Mouse (Mus musculus) heart, embryonic 16.5 days (tissue): ENCODE data around the gene Ikzf5. TPM values are rescaled to one million over a fixed set of nuclear protein-coding genes. Genes with fewer than 3 reads are reported as not detected.

Source experiments
- ATAC-seq: fragments of 200-750 bp; cut with Nextera tagmentation; replicated peaks from 2 replicates; pipeline ENCODE4 v1.8.0; 2017; ENCODE audit warnings: moderate number of reproducible peaks; ENCODE audit not compliant: insufficient read depth, low FRiP score; ENCODE audit errors: extremely low read depth
- H3K27ac ChIP-seq: fragments of 300-500 bp; sonication (generic); 2 replicates; pipeline ENCODE4 v1.5.1; 2014; ENCODE audit warnings: mild to moderate bottlenecking, low read length, control low read depth, moderate library complexity
- H3K27me3 ChIP-seq: fragments of 300-500 bp; sonication (generic); 2 replicates; pipeline ENCODE4 v1.6.1; 2014; ENCODE audit warnings: low read length, mixed read lengths; ENCODE audit not compliant: control insufficient read depth, insufficient read depth
- H3K36me3 ChIP-seq: fragments of 300-500 bp; sonication (generic); 2 replicates; pipeline ENCODE4 v1.6.1; 2014; ENCODE audit not compliant: control insufficient read depth, insufficient read depth
- H3K4me1 ChIP-seq: fragments of 300-500 bp; sonication (generic); 2 replicates; pipeline ENCODE4 v1.6.1; 2014; ENCODE audit warnings: low read length, mixed read lengths; ENCODE audit not compliant: control insufficient read depth, insufficient read depth
- H3K4me2 ChIP-seq: fragments of 300-500 bp; sonication (generic); 2 replicates; pipeline ENCODE4 v1.6.1; 2014; ENCODE audit warnings: low read depth, mild to moderate bottlenecking, control low read depth, low read length
- H3K4me3 ChIP-seq: fragments of 300-500 bp; sonication (generic); 2 replicates; pipeline ENCODE4 v1.5.1; 2014; ENCODE audit warnings: mild to moderate bottlenecking, control low read depth, low read length
- H3K9ac ChIP-seq: fragments of 300-500 bp; sonication (generic); 2 replicates; pipeline ENCODE4 v1.6.1; 2014; ENCODE audit warnings: low read length, control low read depth
- H3K9me3 ChIP-seq: fragments of 300-500 bp; sonication (generic); replicated peaks from 2 replicates; pipeline ENCODE4 v1.6.1; 2016; ENCODE audit warnings: low read length; ENCODE audit not compliant: control insufficient read depth
- WGBS: fragments of 180-500 bp; shearing (Covaris S2); extraction: QIAGEN DNeasy Blood & Tissue Kit; methylation state at CpG from one replicate; pipeline ENCODE4 v1.1.7; 2014; 5-methylcytosine and 5-hydroxymethylcytosine counted together
- polyA plus RNA-seq: library from polyadenylated mRNA; unstranded; fragments of >200 nt; fragmentation: Nextera tagmentation; extraction: Ambion mirVana; gene quantifications from 2 replicates; pipeline ENCODE4 v1.2.1, GENCODE M21; 2015

Ikzf5 gene
- polyA plus RNA-seq, 1 experiment from 2014 or later = 9.2 TPM

DNA sequence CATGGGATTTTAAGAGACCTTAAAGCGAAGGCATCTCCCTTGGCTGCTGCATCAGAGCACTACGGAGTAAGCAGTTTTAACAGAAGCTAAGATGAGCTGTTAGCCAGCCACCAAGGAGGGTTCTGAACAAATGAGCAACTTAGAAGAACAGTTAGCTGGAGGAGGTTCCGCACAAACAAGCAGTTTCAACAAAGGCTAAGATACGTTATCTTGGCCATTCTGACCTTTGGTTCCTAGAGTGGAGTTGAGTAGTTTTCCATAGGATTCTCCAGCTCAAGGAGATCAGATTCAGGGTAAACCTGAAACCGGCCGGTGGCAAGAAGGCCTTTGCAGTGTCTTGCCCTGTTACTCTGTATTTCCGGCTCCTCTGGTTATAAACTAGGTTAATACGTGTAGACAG lies 46.2 kb downstream of the Ikzf5 start:
- H3K4me1 ChIP-seq = peaks cover 14% of the 10 kb centered on the region

DNA sequence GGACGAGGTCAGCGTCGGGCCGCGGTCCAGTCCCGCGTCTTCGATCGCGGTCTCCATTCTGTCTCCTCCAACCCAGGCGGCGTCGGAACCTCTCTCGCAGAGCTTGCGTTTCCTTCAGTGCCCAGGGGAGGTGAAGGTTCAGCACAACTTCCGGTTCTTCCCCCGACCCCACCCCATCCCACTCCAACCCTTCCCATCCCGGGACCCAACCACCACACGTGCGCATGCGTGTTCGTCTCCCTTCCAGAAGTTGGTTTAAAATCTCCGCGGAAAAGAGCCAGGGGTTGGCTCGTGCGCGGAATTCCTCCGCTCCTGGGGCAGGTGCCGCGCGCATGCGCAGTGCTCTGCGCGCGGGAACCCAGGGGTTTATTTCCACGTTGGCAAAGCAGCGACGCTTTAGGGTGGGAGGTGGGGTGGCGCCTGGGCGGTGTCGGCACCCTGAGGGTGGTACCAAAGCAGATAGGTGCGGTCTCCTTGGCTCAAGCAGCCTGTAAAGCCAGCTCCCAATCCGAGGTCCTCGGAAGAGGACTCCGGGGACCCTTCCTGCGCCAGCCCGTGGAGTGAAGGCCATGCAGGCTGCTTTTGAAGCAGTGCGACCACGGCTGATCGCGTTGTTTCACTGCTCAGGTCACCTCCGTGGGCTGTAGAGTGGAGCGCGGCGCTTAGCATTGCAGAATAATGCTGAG lies 47.6 kb downstream of the Ikzf5 start, which contains the start of gene 2310057M21Rik:
Gene 2310057M21Rik, minus strand, starts transcription at position 145 of the 686 bp plus-strand sequence.
- peak; percentile 97 for ATAC-seq
- WGBS = under 1% methylated on average over 55 of the region's 55 CpGs

More for the DNA sequence above, 46.2 kb downstream of the Ikzf5 start:
- Histone ChIP-seq H3K4me2 (no peak overlapping the region), H3K4me3 (no peak overlapping the region), H3K9ac (no peak overlapping the region), H3K27me3 (no peaks in the 10 kb centered on the region), H3K9me3 (no peaks in the 10 kb centered on the region), H3K27ac (no peak overlapping the region), H3K36me3 (no peaks in the 10 kb centered on the region)
- ATAC-seq = no peak
- WGBS = 88% methylated on average over 8 of the region's 8 CpGs

DNA sequence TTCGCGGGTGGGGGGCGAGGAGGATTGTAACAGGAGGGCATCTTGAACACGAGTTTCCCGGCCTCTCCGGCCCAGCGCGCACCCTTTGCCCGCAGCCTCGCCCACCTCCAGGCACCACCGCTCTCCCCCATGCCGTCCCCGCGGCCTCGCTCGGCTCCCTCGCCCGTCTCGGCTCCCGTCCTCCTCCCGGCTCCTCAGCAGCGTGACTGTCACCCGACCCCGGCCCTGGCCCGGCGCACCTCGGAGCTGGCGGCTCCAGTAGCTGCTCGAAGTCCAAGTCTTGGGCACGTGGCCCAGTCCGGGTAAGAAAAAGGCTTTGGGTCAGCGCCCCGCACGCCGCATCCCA lies 48.1 kb downstream of the Ikzf5 start:
- Histone ChIP-seq H3K9ac (peak overlapping the region; percentile 87), H3K4me3 (peak overlapping the region; percentile 73), H3K36me3 (peaks cover 6% of the 10 kb centered on the region; the same call in 1 of the 2 replicates), H3K4me1 (peaks cover 14% of the 10 kb centered on the region), H3K27me3 (no peaks in the 10 kb centered on the region), H3K27ac (peak overlapping the region; percentile 79), H3K4me2 (peak overlapping the region; percentile 78), H3K9me3 (no peaks in the 10 kb centered on the region)
- WGBS = under 1% methylated on average over 35 of the region's 35 CpGs
- ATAC-seq = peak; percentile 76

More for the DNA sequence above, 47.6 kb downstream of the Ikzf5 start, which contains the start of gene 2310057M21Rik:
- Histone ChIP-seq H3K4me3 (peak within 1 kb of the TSS; percentile 73), H3K27me3 (no peaks in the 10 kb centered on the region), H3K9me3 (no peaks in the 10 kb centered on the region), H3K4me2 (peak within 1 kb of the TSS; percentile 85), H3K4me1 (peaks cover 14% of the 10 kb centered on the region), H3K9ac (peak within 1 kb of the TSS; percentile 87), H3K36me3 (peaks cover 3% of the 10 kb centered on the region; the same call in 1 of the 2 replicates), H3K27ac (peak within 1 kb of the TSS; percentile 94)

DNA sequence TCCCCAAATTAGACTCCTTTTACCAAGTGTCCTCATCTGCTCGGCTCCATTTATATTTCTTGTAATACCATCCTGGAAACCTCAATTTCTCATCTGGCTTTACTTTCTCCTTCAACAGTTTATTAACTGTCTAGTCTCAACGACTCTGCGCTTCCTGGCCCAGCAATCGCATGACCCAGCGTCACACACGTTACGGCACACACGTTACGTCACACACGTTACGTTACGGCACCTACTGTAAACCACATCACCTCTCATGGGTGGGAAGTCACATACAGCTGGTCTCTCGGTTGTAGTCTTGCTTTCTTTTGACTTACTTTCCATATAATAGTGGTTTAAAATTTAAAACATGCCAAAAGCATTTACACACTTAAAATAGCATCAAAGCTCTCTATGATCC lies 54.2 kb downstream of the Ikzf5 start:
- 96% methylated on average over 13 of the region's 13 CpGs for WGBS
- ATAC-seq = no peak
- H3K9me3 ChIP-seq = no peaks in the 10 kb centered on the region
- H3K9ac ChIP-seq = no peak overlapping the region
- H3K36me3 ChIP-seq = peaks cover 33% of the 10 kb centered on the region
- H3K4me2 ChIP-seq = no peak overlapping the region
- H3K4me3 ChIP-seq = no peak overlapping the region
- H3K27ac ChIP-seq = no peak overlapping the region
- H3K4me1 ChIP-seq = peaks cover 3% of the 10 kb centered on the region; the same call in 1 of the 2 replicates
- H3K27me3 ChIP-seq = no peaks in the 10 kb centered on the region

DNA sequence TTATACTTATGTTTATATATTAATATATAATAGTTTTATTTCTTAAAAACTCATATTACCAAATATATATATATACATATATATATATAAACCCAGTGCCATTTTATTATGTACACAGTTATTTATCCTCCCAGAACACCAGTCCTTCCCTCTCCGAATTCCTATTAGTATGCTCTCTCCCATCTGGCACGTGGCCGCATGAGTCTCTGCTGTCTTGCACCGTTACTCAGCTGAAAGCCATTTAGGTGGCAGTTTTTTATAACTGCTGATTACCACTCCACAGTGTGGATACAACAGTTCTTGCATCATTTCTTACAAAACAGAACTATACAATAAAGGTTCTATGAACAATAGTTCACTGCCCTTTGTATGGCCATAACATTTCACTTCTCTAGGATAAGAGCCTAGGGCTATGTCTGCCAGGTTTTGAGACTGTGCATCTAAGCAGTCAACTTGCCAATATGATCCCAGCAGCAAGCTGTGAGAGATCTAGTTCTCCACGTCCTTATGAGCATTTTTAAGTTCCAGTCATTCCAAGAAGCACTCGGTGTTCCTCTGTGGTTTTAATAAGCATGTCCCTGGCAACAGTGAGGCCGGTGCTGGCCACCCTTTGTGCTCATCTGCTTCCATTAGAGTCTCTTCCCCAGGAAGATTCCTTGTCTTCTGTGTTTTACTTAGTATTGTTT lies 64.3 kb downstream of the Ikzf5 start:
- H3K4me1 ChIP-seq = no peaks in the 10 kb centered on the region
- H3K27me3 ChIP-seq = no peaks in the 10 kb centered on the region
- no peak overlapping the region for H3K4me2 ChIP-seq
- WGBS = 82% methylated on average over 7 of the region's 7 CpGs
- no peak overlapping the region for H3K27ac ChIP-seq
- H3K9me3 ChIP-seq = no peaks in the 10 kb centered on the region
- no peak for ATAC-seq
- no peak overlapping the region for H3K4me3 ChIP-seq
- H3K36me3 ChIP-seq = peaks cover 47% of the 10 kb centered on the region
- no peak overlapping the region for H3K9ac ChIP-seq

Other genes starting within 250 kb of the Ikzf5 start
- gene 5430419D17Rik, start 236.1 kb downstream of the Ikzf5 start, polyA plus RNA-seq = 0.21 and 0.51 TPM in 2 replicates
- gene Cuzd1, start 88.2 kb downstream of the Ikzf5 start, polyA plus RNA-seq = 0.54 and 0.63 TPM in 2 replicates
- not detected in 2 replicates for gene Fam24b, start 81.0 kb downstream of the Ikzf5 start, polyA plus RNA-seq
- gene Fam24a, start 76.7 kb downstream of the Ikzf5 start, polyA plus RNA-seq = not detected in 2 replicates
- gene 2310057M21Rik, start 47.8 kb downstream of the Ikzf5 start, polyA plus RNA-seq = 19.2 and 22.2 TPM in 2 replicates
- gene Pstk, start 39.4 kb downstream of the Ikzf5 start, polyA plus RNA-seq = 87.1 and 95.5 TPM in 2 replicates
- gene Acadsb, start 80 bp upstream of the Ikzf5 start, polyA plus RNA-seq = 101 and 105 TPM in 2 replicates
- gene Hmx3, start 132.3 kb upstream of the Ikzf5 start, polyA plus RNA-seq = 0.16 TPM in 1 of 2 replicates, not detected in the other
- not detected in 2 replicates for gene Hmx2, start 138.3 kb upstream of the Ikzf5 start, polyA plus RNA-seq
- 135 and 144 TPM in 2 replicates for gene Bub3, start 149.7 kb upstream of the Ikzf5 start, polyA plus RNA-seq